Comparison of ENCODE assay signal across 9 mouse cellular contexts in genomic region chr9:121791206-121791605, GRCm38 (mm10). TPM values are rescaled to one million over a fixed set of nuclear protein-coding genes. Genes with fewer than 3 reads are reported as not detected.
DNase-seq lines count a peak whose midpoint lies in the region; ATAC-seq and TF ChIP-seq lines count a peak whose summit lies in the region.
"Had no signal": no experiment of that assay in that cellular context is flagged by ENCODE, and none has a peak within 500 bp of the region (broad histone marks: within the 10 kb centered on the region; RNA-seq: fewer than 3 reads in every experiment).

No protein-coding gene starts in this region.

- no peak overlapping the region for H3K4me3 ChIP-seq in forebrain, embryonic 14.5 days (ENCODE audit: low read depth, low read length)
- no peak overlapping the region for H3K4me3 ChIP-seq in forebrain, embryonic 16.5 days (replicated peaks; ENCODE audit: low read length)
- H3K4me3 ChIP-seq in cortical plate, adult 2 months (ENCODE audit: insufficient read depth, low read length) = peak overlapping the region; percentile 18; the same call in 1 of the 2 replicates
- no peak overlapping the region for H3K4me3 ChIP-seq in heart, embryonic 11.5 days (ENCODE audit: low read depth, low read length)
- H3K4me3 ChIP-seq: hindbrain, embryonic 15.5 days had no signal

- no peak for TF ChIP-seq POLR2A in cortical plate, adult 2 months (IDR thresholded peaks at IDR 0.05; ENCODE audit: extremely low read depth, insufficient read depth, low read length)

- ATAC-seq in forebrain, embryonic 14.5 days = no peak
- no peak for ATAC-seq in forebrain, embryonic 16.5 days
- no peak for ATAC-seq in heart, embryonic 11.5 days (replicated peaks; ENCODE audit: insufficient number of reproducible peaks, low FRiP score, low TSS enrichment)
- ATAC-seq in megakaryocyte progenitor cell, adult 5-6 weeks (replicated peaks; ENCODE audit: poor library complexity) = peak; percentile 80

- no peak overlapping the region for H3K9ac ChIP-seq in forebrain, embryonic 14.5 days (ENCODE audit: low read length)
- H3K9ac ChIP-seq in forebrain, embryonic 16.5 days (replicated peaks; ENCODE audit: low read depth, low read length) = no peak overlapping the region
- H3K9ac ChIP-seq in heart, embryonic 11.5 days (ENCODE audit: low read depth, low read length) = no peak overlapping the region
- H3K9ac ChIP-seq: hindbrain, embryonic 15.5 days had no signal

- no peaks in the 10 kb centered on the region for H3K9me3 ChIP-seq in forebrain, embryonic 14.5 days (replicated peaks; ENCODE audit: control insufficient read depth, low read length)
- no peaks in the 10 kb centered on the region for H3K9me3 ChIP-seq in forebrain, embryonic 16.5 days (ENCODE audit: control insufficient read depth, low read length)
- no peaks in the 10 kb centered on the region for H3K9me3 ChIP-seq in heart, embryonic 11.5 days (replicated peaks; ENCODE audit: control insufficient read depth, low read length)
- H3K9me3 ChIP-seq: hindbrain, embryonic 15.5 days had no signal

- 15% methylated on average over 5 of the region's 5 CpGs for WGBS in forebrain, embryonic 14.5 days
- 19% methylated on average over 5 of the region's 5 CpGs for WGBS in forebrain, embryonic 16.5 days
- 14% methylated on average over 5 of the region's 5 CpGs for WGBS in heart, embryonic 11.5 days (ENCODE audit: insufficient replicate concordance)

- H3K27ac ChIP-seq in forebrain, embryonic 14.5 days (ENCODE audit: low read depth, low read length) = no peak overlapping the region
- H3K27ac ChIP-seq in forebrain, embryonic 16.5 days (ENCODE audit: low read length) = no peak overlapping the region
- no peak overlapping the region for H3K27ac ChIP-seq in cortical plate, adult 2 months (ENCODE audit: insufficient read depth, low read length)
- no peak overlapping the region for H3K27ac ChIP-seq in heart, embryonic 11.5 days (ENCODE audit: low read depth, low read length)
- H3K27ac ChIP-seq: hindbrain, embryonic 15.5 days had no signal

- 0 out of 2 replicates have a peak, but pooled peaks cover 2% of the 10 kb centered on the region for H3K4me1 ChIP-seq in forebrain, embryonic 14.5 days (ENCODE audit: control insufficient read depth, insufficient read depth, low read length)
- H3K4me1 ChIP-seq in forebrain, embryonic 16.5 days (replicated peaks; ENCODE audit: control insufficient read depth, insufficient read depth, low read length) = peaks cover 9% of the 10 kb centered on the region; the same call in 1 of the 2 replicates
- H3K4me1 ChIP-seq in cortical plate, adult 2 months (ENCODE audit: control insufficient read depth, insufficient read depth, low read length) = peaks cover 2% of the 10 kb centered on the region; the same call in 1 of the 2 replicates
- peaks cover 18% of the 10 kb centered on the region; the same call in 1 of the 2 replicates for H3K4me1 ChIP-seq in heart, embryonic 11.5 days (ENCODE audit: control insufficient read depth, insufficient read depth, low read length)

- no peak for TF ChIP-seq CTCF in cortical plate, adult 2 months (IDR thresholded peaks at IDR 0.05; ENCODE audit: extremely low read depth, insufficient read depth, low read length)

- H3K4me2 ChIP-seq in forebrain, embryonic 14.5 days (ENCODE audit: low read length) = no peak overlapping the region
- no peak overlapping the region for H3K4me2 ChIP-seq in forebrain, embryonic 16.5 days (ENCODE audit: low read length)
- H3K4me2 ChIP-seq in heart, embryonic 11.5 days = peak overlapping the region; percentile 58
- H3K4me2 ChIP-seq: hindbrain, embryonic 15.5 days had no signal

- no peaks in the 10 kb centered on the region for H3K36me3 ChIP-seq in forebrain, embryonic 14.5 days (ENCODE audit: control insufficient read depth, insufficient read depth, low read length)
- no peaks in the 10 kb centered on the region for H3K36me3 ChIP-seq in forebrain, embryonic 16.5 days (ENCODE audit: control insufficient read depth, insufficient read depth)
- H3K36me3 ChIP-seq in heart, embryonic 11.5 days (ENCODE audit: control insufficient read depth, insufficient read depth, low read length) = no peaks in the 10 kb centered on the region
- H3K36me3 ChIP-seq: hindbrain, embryonic 15.5 days had no signal

- DNase-seq in forebrain, embryonic 14.5 days (ENCODE audit: low spot score) = peak; percentile 13
- peak; percentile 23 for DNase-seq in R1 (ENCODE audit: low read depth, low spot score)
- DNase-seq in kidney, postnatal 25 days = peak; percentile 82 to 85
- DNase-seq in thymus, postnatal 25 days = peak; percentile 16

- H3K27me3 ChIP-seq in forebrain, embryonic 14.5 days (replicated peaks; ENCODE audit: control insufficient read depth, insufficient read depth, low read length) = no peaks in the 10 kb centered on the region
- no peaks in the 10 kb centered on the region for H3K27me3 ChIP-seq in forebrain, embryonic 16.5 days (replicated peaks; ENCODE audit: control insufficient read depth, insufficient read depth, low read length)
- 0 out of 2 replicates have a peak, but pooled peaks cover 6% of the 10 kb centered on the region for H3K27me3 ChIP-seq in heart, embryonic 11.5 days (ENCODE audit: control insufficient read depth, insufficient read depth, low read length)
- H3K27me3 ChIP-seq: hindbrain, embryonic 15.5 days had no signal

RNA-seq across cellular contexts. Expression of gene Hhatl, which starts 1.1 kb away (rescaled TPM):
- polyA plus RNA-seq in forebrain, embryonic 14.5 days (2014; fragmentation: Nextera tagmentation; extraction: Ambion mirVana) = not detected in 2 replicates
- not detected in 2 replicates for polyA plus RNA-seq in forebrain, embryonic 16.5 days (2015; fragmentation: Nextera tagmentation; extraction: Ambion mirVana)
- 21.2 and 22.4 TPM in 2 replicates for polyA plus RNA-seq in cortical plate, adult 2 months (2012; rRNA removed)
- 3.6 and 4.8 TPM in 2 replicates for polyA plus RNA-seq in heart, embryonic 11.5 days (2014; fragmentation: Nextera tagmentation; extraction: Ambion mirVana)
- not detected in 2 replicates for total RNA-seq in megakaryocyte progenitor cell, adult 5-6 weeks (2015)
- not detected in 2 replicates for total RNA-seq in megakaryocyte progenitor cell, adult 5-6 weeks (2017)

RNA-seq across cellular contexts. Expression of gene Klhl40, which starts 13.8 kb away (rescaled TPM):
- 0.49 and 0.60 TPM in 2 replicates for polyA plus RNA-seq in forebrain, embryonic 14.5 days (2014; fragmentation: Nextera tagmentation; extraction: Ambion mirVana)
- polyA plus RNA-seq in forebrain, embryonic 16.5 days (2015; fragmentation: Nextera tagmentation; extraction: Ambion mirVana) = 0.80 and 1.1 TPM in 2 replicates
- 6.6 and 8.7 TPM in 2 replicates for polyA plus RNA-seq in cortical plate, adult 2 months (2012; rRNA removed)
- 0.59 and 0.84 TPM in 2 replicates for polyA plus RNA-seq in heart, embryonic 11.5 days (2014; fragmentation: Nextera tagmentation; extraction: Ambion mirVana)
- total RNA-seq in megakaryocyte progenitor cell, adult 5-6 weeks (2015) = not detected in 2 replicates
- total RNA-seq in megakaryocyte progenitor cell, adult 5-6 weeks (2017) = 0.17 TPM in 1 of 2 replicates, not detected in the other

RNA-seq across cellular contexts. Expression of gene Zfp651, which starts 32.1 kb away (rescaled TPM):
- polyA plus RNA-seq in forebrain, embryonic 14.5 days (2014; fragmentation: Nextera tagmentation; extraction: Ambion mirVana) = 7.4 and 9.5 TPM in 2 replicates
- 16.4 and 20.4 TPM in 2 replicates for polyA plus RNA-seq in forebrain, embryonic 16.5 days (2015; fragmentation: Nextera tagmentation; extraction: Ambion mirVana)
- 97.8 and 115 TPM in 2 replicates for polyA plus RNA-seq in cortical plate, adult 2 months (2012; rRNA removed)
- 7.1 and 7.8 TPM in 2 replicates for polyA plus RNA-seq in heart, embryonic 11.5 days (2014; fragmentation: Nextera tagmentation; extraction: Ambion mirVana)
- total RNA-seq in megakaryocyte progenitor cell, adult 5-6 weeks (2015) = 0.05 and 0.62 TPM in 2 replicates
- total RNA-seq in megakaryocyte progenitor cell, adult 5-6 weeks (2017) = 0.24 TPM in 1 of 2 replicates, not detected in the other

RNA-seq across cellular contexts. Expression of gene Ccdc13, which starts 48.1 kb away (rescaled TPM):
- polyA plus RNA-seq in forebrain, embryonic 14.5 days (2014; fragmentation: Nextera tagmentation; extraction: Ambion mirVana) = 2.7 and 3.0 TPM in 2 replicates
- 2.8 and 4.2 TPM in 2 replicates for polyA plus RNA-seq in forebrain, embryonic 16.5 days (2015; fragmentation: Nextera tagmentation; extraction: Ambion mirVana)
- 11.8 and 13.4 TPM in 2 replicates for polyA plus RNA-seq in cortical plate, adult 2 months (2012; rRNA removed)
- 0.23 TPM in 1 of 2 replicates, not detected in the other for polyA plus RNA-seq in heart, embryonic 11.5 days (2014; fragmentation: Nextera tagmentation; extraction: Ambion mirVana)
- 0.42 TPM in 1 of 2 replicates, not detected in the other for total RNA-seq in megakaryocyte progenitor cell, adult 5-6 weeks (2015)
- not detected in 2 replicates for total RNA-seq in megakaryocyte progenitor cell, adult 5-6 weeks (2017)

Comparison
In these comparisons a context has a peak if more than half of its experiments do, and no peak if none do; other contexts are left out.
1. DNase-seq: peak in every context shown above with its lines; median percentile 84 in kidney, postnatal 25 days; 23 in R1; 16 in thymus, postnatal 25 days; 13 in forebrain, embryonic 14.5 days.